Mouse (Mus musculus): ENCODE data around the gene Kdf1.

- no peak for TF ChIP-seq CTCF (IDR thresholded peaks at IDR 0.05; ENCODE audit: low read depth, low read length)
- TF ChIP-seq POLR2A (IDR thresholded peaks at IDR 0.05; ENCODE audit: extremely low read depth, insufficient read depth, low read length) = no peak
These were observed 17.3 kb downstream of the Kdf1 start for GRCm38 (mm10) chr4:133536081-133536480.

Measured in liver, adult 2 months (tissue).